Mouse (Mus musculus): ENCODE data around the gene Acap1. TPM values are rescaled to one million over a fixed set of nuclear protein-coding genes. Genes with fewer than 3 reads are reported as not detected.

Gene Acap1
- polyA plus RNA-seq, 1 experiment from 2014 or later, result 0.83 TPM

- peak overlapping the region; percentile 89 for H3K9ac ChIP-seq
- peak overlapping the region; percentile 84 for H3K4me3 ChIP-seq (ENCODE audit: low read depth, low read length)
- H3K36me3 ChIP-seq (ENCODE audit: insufficient read depth), result peaks cover 30% of the 10 kb centered on the region
- H3K4me1 ChIP-seq (ENCODE audit: insufficient read depth), result 0 out of 2 replicates have a peak, but pooled peaks cover 5% of the 10 kb centered on the region
- H3K27ac ChIP-seq (ENCODE audit: low read depth), result peak overlapping the region; percentile 98
- TF ChIP-seq CTCF (IDR thresholded peaks at IDR 0.05; ENCODE audit: low read depth), result no peak
- no peaks in the 10 kb centered on the region for H3K27me3 ChIP-seq (ENCODE audit: insufficient read depth, low read length)
- peak; percentile 79 for ATAC-seq (ENCODE audit: insufficient read depth)
- no peaks in the 10 kb centered on the region for H3K9me3 ChIP-seq (ENCODE audit: low read depth, low read length)
- under 1% methylated on average over 42 of the region's 42 CpGs for WGBS
- peak; percentile 99 for DNase-seq
- H3K4me2 ChIP-seq, result peak overlapping the region; percentile 99
These were observed 6.1 kb upstream of the Acap1 start for GRCm38 (mm10) chr11:69901406-69901846.

GRCm38 (mm10) chr11:69900471-69901405 is 5.4 kb upstream of the Acap1 start, which contains the start of the genes 2810408A11Rik and Neurl4:
Gene 2810408A11Rik (minus strand): TSS chr11:69900987.
Gene Neurl4 (plus strand): TSS chr11:69901072.
- peak within 1 kb of the TSS; percentile 89 for H3K9ac ChIP-seq
- no peaks in the 10 kb centered on the region for H3K27me3 ChIP-seq (ENCODE audit: insufficient read depth, low read length)
- peak within 1 kb of the TSS; percentile 99 for H3K4me2 ChIP-seq
- ATAC-seq (ENCODE audit: insufficient read depth), result peak; percentile 93
- peaks cover 23% of the 10 kb centered on the region for H3K36me3 ChIP-seq (ENCODE audit: insufficient read depth)
- DNase-seq, result peak; percentile 96
- under 1% methylated on average over 38 of the region's 38 CpGs for WGBS
- no peak for TF ChIP-seq CTCF (IDR thresholded peaks at IDR 0.05; ENCODE audit: low read depth)
- H3K9me3 ChIP-seq (ENCODE audit: low read depth, low read length), result no peaks in the 10 kb centered on the region
- 0 out of 2 replicates have a peak, but pooled peaks cover 5% of the 10 kb centered on the region for H3K4me1 ChIP-seq (ENCODE audit: insufficient read depth)
- H3K4me3 ChIP-seq (ENCODE audit: low read depth, low read length), result peak within 1 kb of the TSS; percentile 84
- H3K27ac ChIP-seq (ENCODE audit: low read depth), result peak within 1 kb of the TSS; percentile 98

- Histone ChIP-seq H3K27me3 (ENCODE audit: insufficient read depth, low read length) (no peaks in the 10 kb centered on the region), H3K9ac (peak overlapping the region; percentile 89), H3K4me2 (peak overlapping the region; percentile 99), H3K4me3 (ENCODE audit: low read depth, low read length) (peak overlapping the region; percentile 84), H3K9me3 (ENCODE audit: low read depth, low read length) (no peaks in the 10 kb centered on the region), H3K36me3 (ENCODE audit: insufficient read depth) (peaks cover 15% of the 10 kb centered on the region), H3K4me1 (ENCODE audit: insufficient read depth) (0 out of 2 replicates have a peak, but pooled peaks cover 5% of the 10 kb centered on the region), H3K27ac (ENCODE audit: low read depth) (peak overlapping the region; percentile 12; the same call in 1 of the 2 replicates)
- DNase-seq, result peak; percentile 47
- no peak for TF ChIP-seq CTCF (IDR thresholded peaks at IDR 0.05; ENCODE audit: low read depth)
- no peak for ATAC-seq (ENCODE audit: insufficient read depth)
- 16% methylated on average over 4 of the region's 4 CpGs for WGBS
These were observed 4.5 kb upstream of the Acap1 start for GRCm38 (mm10) chr11:69899870-69900269.

- ATAC-seq (ENCODE audit: insufficient read depth), result no peak
- TF ChIP-seq CTCF (IDR thresholded peaks at IDR 0.05; ENCODE audit: low read depth), result no peak
- no peaks in the 10 kb centered on the region for H3K36me3 ChIP-seq (ENCODE audit: insufficient read depth)
- no peak overlapping the region for H3K4me2 ChIP-seq
- WGBS, result 75% methylated on average over 5 of the region's 5 CpGs
- H3K9me3 ChIP-seq (ENCODE audit: low read depth, low read length), result no peaks in the 10 kb centered on the region
- H3K27ac ChIP-seq (ENCODE audit: low read depth), result no peak overlapping the region
- 0 out of 2 replicates have a peak, but pooled peaks cover 5% of the 10 kb centered on the region for H3K4me1 ChIP-seq (ENCODE audit: insufficient read depth)
- H3K9ac ChIP-seq, result no peak overlapping the region
- no peak for DNase-seq
- no peak overlapping the region for H3K4me3 ChIP-seq (ENCODE audit: low read depth, low read length)
- no peaks in the 10 kb centered on the region for H3K27me3 ChIP-seq (ENCODE audit: insufficient read depth, low read length)
These were observed 668 bp downstream of the Acap1 start for GRCm38 (mm10) chr11:69894671-69895070.

GRCm38 (mm10) chr11:69891482-69891881 is 3.9 kb downstream of the Acap1 start:
- 41% methylated on average over 4 of the region's 4 CpGs for WGBS
- no peak overlapping the region for H3K9ac ChIP-seq
- H3K27me3 ChIP-seq (ENCODE audit: insufficient read depth, low read length), result no peaks in the 10 kb centered on the region
- TF ChIP-seq CTCF (IDR thresholded peaks at IDR 0.05; ENCODE audit: low read depth), result no peak
- DNase-seq (peak; percentile 48), ATAC-seq (ENCODE audit: insufficient read depth) (no peak)
- H3K4me2 ChIP-seq, result no peak overlapping the region
- no peaks in the 10 kb centered on the region for H3K9me3 ChIP-seq (ENCODE audit: low read depth, low read length)
- H3K4me3 ChIP-seq (ENCODE audit: low read depth, low read length), result no peak overlapping the region
- no peak overlapping the region for H3K27ac ChIP-seq (ENCODE audit: low read depth)
- no peaks in the 10 kb centered on the region for H3K36me3 ChIP-seq (ENCODE audit: insufficient read depth)
- H3K4me1 ChIP-seq (ENCODE audit: insufficient read depth), result 0 out of 2 replicates have a peak, but pooled peaks cover 4% of the 10 kb centered on the region

GRCm38 (mm10) chr11:69886907-69887635 is 8.3 kb downstream of the Acap1 start:
- peak; percentile 62 for TF ChIP-seq CTCF (IDR thresholded peaks at IDR 0.05; ENCODE audit: low read depth)
- H3K36me3 ChIP-seq (ENCODE audit: insufficient read depth), result no peaks in the 10 kb centered on the region
- H3K27me3 ChIP-seq (ENCODE audit: insufficient read depth, low read length), result no peaks in the 10 kb centered on the region
- H3K9ac ChIP-seq, result no peak overlapping the region
- H3K9me3 ChIP-seq (ENCODE audit: low read depth, low read length), result no peaks in the 10 kb centered on the region
- ATAC-seq (ENCODE audit: insufficient read depth) (no peak), DNase-seq (peak; percentile 26)
- no peak overlapping the region for H3K4me3 ChIP-seq (ENCODE audit: low read depth, low read length)
- WGBS, result 67% methylated on average over 8 of the region's 8 CpGs
- no peak overlapping the region for H3K4me2 ChIP-seq
- no peak overlapping the region for H3K27ac ChIP-seq (ENCODE audit: low read depth)
- peaks cover 7% of the 10 kb centered on the region; the same call in 1 of the 2 replicates for H3K4me1 ChIP-seq (ENCODE audit: insufficient read depth)
